Mouse (Mus musculus): ENCODE results near the gene Mrnip. TPM values are rescaled to one million over a fixed set of nuclear protein-coding genes. Genes with fewer than 3 reads are reported as not detected.

Mrnip gene
- total RNA-seq, 2 experiments from 2014 or later = 12.7 to 15.8 TPM

DNA sequence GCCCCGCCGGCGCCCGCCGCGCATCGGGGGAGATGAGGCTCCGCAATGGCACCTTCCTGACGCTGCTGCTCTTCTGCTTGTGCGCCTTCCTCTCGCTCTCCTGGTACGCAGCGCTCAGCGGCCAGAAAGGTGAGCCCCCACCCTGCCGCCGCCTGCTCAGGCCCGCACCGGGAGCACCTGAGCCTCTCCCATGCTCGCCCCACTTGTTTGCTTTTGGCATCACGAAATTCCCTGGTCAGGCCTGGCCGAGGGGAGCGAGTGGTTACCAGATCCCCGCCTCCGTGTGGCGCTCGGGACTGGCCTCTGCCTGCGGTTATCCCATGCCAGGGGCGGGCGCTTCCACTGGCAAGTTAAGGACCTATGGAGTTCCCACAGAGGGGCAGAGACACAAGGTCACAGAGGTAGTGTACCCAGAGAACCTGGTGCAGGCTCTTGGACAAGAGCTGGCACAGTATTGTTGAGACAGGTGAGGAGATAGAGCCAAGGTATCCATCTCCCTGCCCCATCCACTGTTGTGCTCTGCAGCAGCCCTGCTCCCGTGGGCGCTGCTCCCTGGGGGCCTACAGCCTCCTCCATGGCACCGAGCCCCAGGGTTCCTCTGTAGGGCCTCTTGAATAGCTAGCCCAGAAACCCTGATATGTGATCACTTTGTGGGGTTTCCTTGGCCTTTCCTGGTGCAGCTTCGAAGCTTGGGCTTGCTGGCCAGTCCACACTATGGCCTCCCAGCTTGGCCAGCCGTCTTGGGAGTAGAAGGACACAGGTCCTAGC lies 51.6 kb downstream of the Mrnip start:
- peak overlapping the region; percentile 58 for H3K4me3 ChIP-seq
- TF ChIP-seq CTCF (conservative IDR thresholded peaks at IDR 0.05) = no peak
- no peak for DNase-seq (ENCODE audit: low spot score in 2 of 2)
- peak overlapping the region; percentile 89 for H3K27ac ChIP-seq

GRCm38 (mm10) chr11:50226406-50226805 lies 52.2 kb downstream of the Mrnip start:
- DNase-seq (ENCODE audit: low spot score in 2 of 2) = no peak
- Histone ChIP-seq H3K27ac (peak overlapping the region; percentile 89), H3K4me3 (peak overlapping the region; percentile 58)
- TF ChIP-seq CTCF (conservative IDR thresholded peaks at IDR 0.05) = no peak

DNA sequence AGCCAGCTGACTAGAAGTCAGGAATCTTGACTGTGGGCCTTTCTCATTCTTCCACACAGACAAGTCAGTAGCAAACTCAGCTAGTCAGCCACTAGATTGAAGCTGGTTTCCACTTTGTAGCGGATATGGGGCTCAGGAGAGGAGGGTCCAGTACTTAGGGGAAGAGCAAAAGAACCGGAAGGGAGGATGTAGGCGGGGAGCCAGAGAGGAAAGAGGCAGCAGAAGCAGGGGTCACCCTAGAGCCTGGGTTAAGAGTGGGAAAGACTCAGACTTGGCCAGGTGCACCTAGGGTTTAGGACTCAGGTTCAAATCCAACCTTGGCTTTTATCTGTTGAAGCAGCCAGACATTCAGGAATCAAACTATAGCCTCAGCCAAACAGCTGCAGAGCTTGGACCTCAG lies 53.0 kb downstream of the Mrnip start:
- no peak for TF ChIP-seq CTCF (conservative IDR thresholded peaks at IDR 0.05)
- no peak for DNase-seq (ENCODE audit: low spot score in 2 of 2)
- Histone ChIP-seq H3K27ac (peak overlapping the region; percentile 89; the same call in 1 of the 2 replicates), H3K4me3 (peak overlapping the region; percentile 58; the same call in 1 of the 2 replicates)

- H3K27ac ChIP-seq = no peak overlapping the region
- H3K4me3 ChIP-seq = no peak overlapping the region
- no peak for DNase-seq (ENCODE audit: low spot score in 2 of 2)
- no peak for TF ChIP-seq CTCF (conservative IDR thresholded peaks at IDR 0.05)
Measured at GRCm38 (mm10) chr11:50227736-50228135, 53.5 kb downstream of the Mrnip start.

GRCm38 (mm10) chr11:50228772-50229171 lies 54.5 kb downstream of the Mrnip start:
- no peak for DNase-seq (ENCODE audit: low spot score in 2 of 2)
- Histone ChIP-seq H3K4me3 (no peak overlapping the region), H3K27ac (0 out of 2 replicates have a peak overlapping the region, but pooled peaks have one; percentile 14)
- no peak for TF ChIP-seq CTCF (conservative IDR thresholded peaks at IDR 0.05)

GRCm38 (mm10) chr11:50229252-50229910 lies 55.1 kb downstream of the Mrnip start:
- Histone ChIP-seq H3K27ac (no peak overlapping the region), H3K4me3 (no peak overlapping the region)
- TF ChIP-seq CTCF (conservative IDR thresholded peaks at IDR 0.05) = no peak
- DNase-seq (ENCODE audit: low spot score in 2 of 2) = no peak

DNA sequence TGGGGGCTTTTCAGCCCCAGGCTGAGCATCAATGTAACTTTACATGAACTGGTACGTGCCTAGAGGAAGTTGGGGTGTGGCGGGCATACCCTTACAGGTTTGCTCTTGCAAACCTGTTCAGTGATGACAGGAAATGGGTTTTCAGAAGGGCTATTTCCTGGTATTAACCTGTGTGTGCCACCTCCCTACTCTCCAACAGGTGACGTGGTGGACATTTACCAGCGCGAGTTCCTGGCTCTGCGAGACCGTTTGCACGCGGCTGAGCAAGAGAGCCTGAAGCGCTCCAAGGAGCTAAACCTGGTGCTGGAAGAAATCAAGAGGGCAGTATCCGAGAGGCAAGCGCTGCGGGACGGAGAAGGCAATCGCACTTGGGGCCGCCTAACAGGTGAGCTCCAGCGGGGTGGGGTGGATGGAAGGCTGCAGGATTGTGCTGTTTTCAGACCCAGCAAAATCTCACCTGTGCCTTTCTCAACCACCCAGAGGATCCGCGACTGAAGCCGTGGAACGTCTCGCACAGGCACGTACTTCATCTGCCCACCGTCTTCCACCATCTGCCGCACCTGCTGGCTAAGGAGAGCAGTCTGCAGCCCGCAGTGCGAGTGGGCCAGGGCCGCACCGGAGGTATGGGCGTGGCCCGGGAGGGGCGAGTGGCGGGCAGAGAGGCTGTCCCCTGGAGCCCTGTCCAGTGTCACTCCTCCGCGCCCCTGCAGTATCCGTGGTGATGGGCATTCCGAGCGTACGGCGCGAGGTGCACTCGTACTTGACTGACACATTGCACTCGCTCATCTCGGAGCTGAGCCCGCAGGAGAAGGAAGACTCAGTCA lies 56.4 kb downstream of the Mrnip start:
- no peak for DNase-seq (ENCODE audit: low spot score in 2 of 2)
- no peak for TF ChIP-seq CTCF (conservative IDR thresholded peaks at IDR 0.05)
- Histone ChIP-seq H3K4me3 (no peak overlapping the region), H3K27ac (no peak overlapping the region)

DNA sequence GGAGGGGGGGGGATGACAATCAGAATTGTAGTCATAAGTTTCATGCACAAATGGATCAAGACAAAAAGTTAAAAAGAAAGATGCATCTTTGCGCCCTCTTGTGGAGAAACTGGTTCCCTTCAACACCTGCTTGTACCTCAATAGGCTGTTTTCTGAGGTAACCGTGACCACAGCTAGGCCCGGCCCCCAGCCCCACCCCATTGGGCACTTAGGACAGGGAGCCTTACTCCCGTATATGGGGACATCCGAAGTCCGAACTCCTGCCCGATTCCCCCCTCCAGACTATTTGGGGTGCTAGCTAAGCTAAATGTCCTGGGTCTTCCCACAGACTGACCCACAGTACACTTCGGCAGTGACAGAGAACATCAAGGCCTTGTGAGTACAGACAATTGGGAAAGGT lies 57.2 kb downstream of the Mrnip start:
- no peak overlapping the region for H3K4me3 ChIP-seq
- peak; percentile 61 to 73 for DNase-seq (ENCODE audit: low spot score in 2 of 2)
- no peak overlapping the region for H3K27ac ChIP-seq
- peak; percentile 81 for TF ChIP-seq CTCF (conservative IDR thresholded peaks at IDR 0.05)

GRCm38 (mm10) chr11:50233022-50233421 lies 58.8 kb downstream of the Mrnip start:
- DNase-seq (ENCODE audit: low spot score in 2 of 2) = no peak
- Histone ChIP-seq H3K4me3 (no peak overlapping the region), H3K27ac (no peak overlapping the region)
- TF ChIP-seq CTCF (conservative IDR thresholded peaks at IDR 0.05) = no peak

GRCm38 (mm10) chr11:50233993-50234392 lies 59.7 kb downstream of the Mrnip start:
- TF ChIP-seq CTCF (conservative IDR thresholded peaks at IDR 0.05) = peak; percentile 50
- H3K27ac ChIP-seq = no peak overlapping the region
- DNase-seq (ENCODE audit: low spot score in 2 of 2) = no peak
- H3K4me3 ChIP-seq = no peak overlapping the region

GRCm38 (mm10) chr11:50234606-50235005 lies 60.4 kb downstream of the Mrnip start:
- Histone ChIP-seq H3K27ac (no peak overlapping the region), H3K4me3 (no peak overlapping the region)
- DNase-seq (ENCODE audit: low spot score in 2 of 2) = no peak
- TF ChIP-seq CTCF (conservative IDR thresholded peaks at IDR 0.05) = no peak

DNA sequence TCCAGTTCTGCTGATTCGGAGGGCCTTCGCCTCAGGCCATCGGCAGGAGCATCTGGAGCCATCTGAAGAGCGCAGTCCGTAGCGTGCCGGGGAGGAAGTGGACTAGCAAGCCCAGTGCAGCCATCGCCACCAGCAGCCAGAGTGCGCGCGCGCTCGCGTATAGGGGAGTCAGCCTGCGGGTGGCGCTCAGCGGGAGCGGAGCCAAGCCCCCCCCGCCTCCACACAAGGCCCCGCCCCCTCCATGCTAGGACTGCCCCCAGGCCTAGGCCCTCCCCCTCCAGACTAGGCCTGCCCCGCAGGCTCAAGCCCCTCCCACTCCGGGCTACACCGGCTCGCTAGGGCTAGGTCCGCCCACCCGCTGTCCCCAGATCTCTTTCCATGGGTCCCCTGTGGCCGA lies 62.3 kb downstream of the Mrnip start:
- Histone ChIP-seq H3K27ac (peak overlapping the region; percentile 69), H3K4me3 (peak overlapping the region; percentile 86)
- TF ChIP-seq CTCF (conservative IDR thresholded peaks at IDR 0.05) = peak; percentile 77
- DNase-seq (ENCODE audit: low spot score in 2 of 2) = peak; percentile 80 to 81
